12 mouse cellular contexts compared by ENCODE assay signal in genomic region chr2:103893805-103894204, GRCm38 (mm10).
DNase-seq lines count a peak whose midpoint lies in the region; ATAC-seq lines count a peak whose summit lies in the region.
"Had no signal": no experiment of that assay in that cellular context is flagged by ENCODE, and none has a peak within 500 bp of the region (broad histone marks: within the 10 kb centered on the region; RNA-seq: fewer than 3 reads in every experiment).

No protein-coding gene starts in this region.

- peaks cover 52% of the 10 kb centered on the region for H3K4me1 ChIP-seq in heart, embryonic 10.5 days

- no peaks in the 10 kb centered on the region for H3K9me3 ChIP-seq in heart, embryonic 10.5 days

- WGBS in heart, embryonic 10.5 days: 19% methylated on average over 2 of the region's 2 CpGs

- ATAC-seq in erythroblast, adult 5-6 weeks (replicated peaks; ENCODE audit: low FRiP score, poor library complexity, severe bottlenecking): peak; percentile 81
- ATAC-seq in megakaryocyte, adult 5-6 weeks (ENCODE audit: poor library complexity, severe bottlenecking): peak; percentile 58
- ATAC-seq: forebrain, postnatal 0 days had no signal

- H3K4me3 ChIP-seq in heart, embryonic 10.5 days: no peak overlapping the region
- H3K4me3 ChIP-seq: myocyte had no signal

- peak; percentile 96 for DNase-seq in heart, embryonic 10.5 days (ENCODE audit: low spot score)
- DNase-seq in heart, postnatal 25 days (ENCODE audit: low spot score): no peak
- DNase-seq in 416B (ENCODE audit: low read depth): peak; percentile 74
- DNase-seq in right cerebral cortex, postnatal 36 days (ENCODE audit: low spot score in 2 of 2): no peak
- no peak for DNase-seq in urinary bladder, postnatal 36 days (ENCODE audit: low spot score in 2 of 2)
- DNase-seq in natural killer cell, adult 2 months (ENCODE audit: low spot score in 2 of 2): no peak
- DNase-seq: forebrain, postnatal 0 days; kidney, adult 2 months; lung, postnatal 36 days had no signal

- no peaks in the 10 kb centered on the region for H3K36me3 ChIP-seq in heart, embryonic 10.5 days

- H3K27me3 ChIP-seq in heart, embryonic 10.5 days (ENCODE audit: insufficient read depth, poor library complexity, severe bottlenecking): peaks cover 22% of the 10 kb centered on the region; the same call in 1 of the 2 replicates

- intact Hi-C loops in heart, postnatal 25 days (cut with DNase I): no loop called here

- H3K27ac ChIP-seq in heart, embryonic 10.5 days: peak overlapping the region; percentile 85; the same call in 1 of the 2 replicates

Comparison
In these comparisons a context has a peak if more than half of its experiments do, and no peak if none do; other contexts are left out.
1. DNase-seq: peak in heart, embryonic 10.5 days (single experiment) and 416B (single experiment); none in heart, postnatal 25 days (single experiment), right cerebral cortex, postnatal 36 days (0 of 2), urinary bladder, postnatal 36 days (0 of 2) and natural killer cell, adult 2 months (0 of 2).